Mouse (Mus musculus) 416B (cell line): ENCODE results near the gene Ptprn2.
"Not testable (repeated sequence)": the region's sequence is repeated elsewhere in the genome, so short reads cannot be mapped to it uniquely, and the experiment has no call there.

Experiments used
- DNase-seq: peaks from one replicate; pipeline ENCODE4 v3.0.0; 2011; ENCODE audit warnings: low read depth

Gene Ptprn2

DNA sequence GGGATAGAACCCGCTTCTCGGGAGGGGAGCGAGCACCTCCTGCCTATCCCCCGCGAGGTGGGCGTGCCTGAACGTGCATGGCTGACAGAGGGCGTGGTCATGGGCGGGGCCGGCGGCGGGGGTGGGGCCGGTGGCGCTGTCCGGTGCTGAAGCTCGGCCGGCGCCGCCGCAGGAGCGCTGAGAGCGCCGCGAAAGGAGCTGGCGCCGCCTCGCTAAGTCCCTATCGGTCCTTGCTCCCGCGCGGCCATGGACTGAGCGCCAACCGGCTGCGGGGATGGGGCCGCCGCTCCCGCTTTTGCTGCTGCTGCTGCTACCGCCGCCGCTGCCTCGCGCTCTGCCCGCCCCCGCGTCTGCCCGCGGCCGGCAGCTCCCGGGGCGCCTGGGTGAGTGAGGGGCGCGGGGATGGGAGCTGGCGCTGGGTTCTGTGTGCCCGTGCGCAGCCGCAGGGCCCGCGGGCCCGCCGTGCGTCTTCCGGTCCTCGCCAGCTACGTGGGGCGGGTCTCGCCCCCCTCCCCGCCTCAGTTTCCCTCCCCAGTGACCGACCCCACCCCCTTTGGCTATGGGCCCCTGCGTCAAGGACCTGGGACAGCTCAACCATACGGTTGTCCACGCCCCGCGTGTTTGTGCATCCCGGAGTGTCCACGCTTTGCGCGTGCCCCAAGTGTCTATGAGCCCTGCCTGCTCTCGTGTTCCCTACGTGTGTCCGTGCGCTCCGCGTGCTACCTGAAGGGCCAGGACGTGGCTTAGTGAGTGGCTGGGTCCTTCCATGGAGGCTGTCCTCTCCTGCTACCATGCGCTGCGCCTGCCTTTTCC is at the start of gene Ptprn2:
TSS of gene Ptprn2 (plus strand) at position 130 of the 813 bp plus-strand sequence.
- DNase-seq: no peak

DNA sequence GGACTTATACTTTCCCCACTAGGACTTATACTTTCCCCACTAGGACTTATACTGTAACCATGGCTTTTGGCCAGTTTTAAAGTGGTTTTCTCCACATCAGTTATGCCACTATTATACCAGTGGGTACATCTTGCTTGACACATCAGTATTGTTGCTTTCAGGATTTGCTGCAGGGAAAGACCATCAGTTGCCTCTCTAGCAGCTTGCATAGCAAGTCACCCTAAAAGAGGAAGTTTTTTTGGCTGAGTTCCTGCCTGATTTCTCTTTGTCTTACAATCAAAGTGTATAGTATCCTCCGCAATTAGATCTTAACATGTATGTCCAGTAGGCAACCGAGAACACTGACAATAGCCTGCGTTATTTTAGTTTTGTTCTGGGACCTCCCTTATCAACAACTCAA is 49.4 kb upstream of the Ptprn2 start:
- peak; percentile 31 for DNase-seq

DNA sequence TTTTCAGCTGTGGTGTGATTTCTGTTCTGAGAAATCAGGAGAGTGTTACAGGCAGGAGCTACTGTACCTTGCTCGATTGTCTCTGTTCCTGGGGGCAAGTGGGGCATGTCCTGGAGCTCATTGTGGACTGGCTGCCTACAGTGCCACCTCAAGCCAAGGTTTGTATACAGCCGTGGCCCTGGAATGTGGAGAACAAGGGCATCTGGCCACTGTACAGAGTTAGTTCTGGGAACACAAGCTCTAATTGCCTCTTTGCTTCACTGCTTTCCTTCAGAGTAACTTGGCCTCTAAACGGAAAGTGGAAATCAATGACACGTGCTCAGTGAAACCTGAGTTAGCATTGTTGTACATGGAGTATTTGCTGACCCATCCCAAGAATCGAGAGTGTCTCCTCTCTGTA is 46.9 kb upstream of the Ptprn2 start:
- no peak for DNase-seq

DNA sequence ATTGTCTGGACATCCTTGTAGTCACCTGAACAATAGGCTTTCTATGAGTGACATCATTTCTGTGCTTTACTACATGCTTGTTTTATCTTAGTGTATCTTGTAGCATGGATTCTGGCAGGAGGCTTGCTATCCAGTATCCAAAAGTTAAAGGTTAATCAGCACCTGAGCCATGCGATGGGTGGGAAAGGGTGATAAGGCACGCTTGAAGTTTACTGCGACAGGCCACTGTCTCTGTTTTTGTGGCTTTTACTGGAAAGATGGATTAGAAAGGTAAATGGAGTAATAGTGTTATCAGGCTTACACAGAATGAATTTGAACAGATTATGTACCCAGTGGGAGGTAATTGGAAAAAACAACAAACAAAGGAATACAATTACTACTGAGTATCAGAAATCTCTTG is 43.3 kb upstream of the Ptprn2 start:
- no peak for DNase-seq

DNA sequence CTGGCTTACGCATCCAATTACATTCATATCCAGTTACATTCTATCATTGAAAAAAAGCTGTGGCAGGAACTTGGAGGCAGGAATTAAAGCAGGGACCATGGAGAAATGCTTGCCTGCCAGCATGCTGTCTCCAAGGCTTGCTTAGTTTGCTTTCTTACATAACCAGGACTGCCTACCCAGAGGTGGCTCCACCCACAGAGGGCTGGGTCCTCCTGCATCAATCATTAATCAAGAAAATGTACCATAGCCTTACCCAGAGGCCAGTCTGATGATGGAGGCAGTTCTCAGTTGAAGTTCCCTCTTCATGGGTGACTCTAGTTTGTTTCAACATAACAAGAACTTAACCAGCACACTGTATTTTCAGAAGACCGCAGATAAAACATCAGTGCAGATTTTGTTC is 36.0 kb upstream of the Ptprn2 start:
- no peak for DNase-seq

DNA sequence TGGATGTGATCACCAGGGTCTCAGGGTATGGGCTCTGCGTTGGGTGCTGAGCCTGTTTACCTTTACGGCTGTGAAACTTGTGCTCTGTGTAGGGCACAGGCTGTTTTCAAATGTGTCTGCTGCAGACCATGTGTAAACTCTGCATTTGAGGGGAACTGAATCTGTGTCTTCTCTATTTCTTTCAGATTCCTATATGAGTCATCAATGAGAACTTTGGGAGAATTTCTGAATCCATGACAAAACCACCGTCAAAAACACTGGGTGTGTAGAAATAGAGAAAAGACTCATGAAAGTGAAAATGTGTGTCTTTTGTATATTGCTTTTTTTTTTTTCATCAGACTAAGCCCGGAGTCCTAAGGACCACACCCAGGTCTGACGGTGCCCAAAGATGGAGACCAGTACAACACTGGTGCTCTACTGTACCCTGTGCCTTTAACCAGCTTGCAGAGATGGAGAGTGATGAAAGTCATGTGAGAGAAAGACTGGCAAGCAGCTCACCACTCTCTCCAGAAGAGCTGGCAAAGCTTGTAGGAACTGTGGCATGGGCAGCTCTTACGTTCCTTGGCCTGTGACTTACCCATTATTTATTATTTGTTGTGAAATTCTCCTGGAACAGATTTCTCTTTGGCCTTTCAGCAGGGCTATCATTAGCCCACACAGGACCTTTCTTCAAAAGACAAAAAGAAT is 25.0 kb upstream of the Ptprn2 start:
- no peak for DNase-seq

DNA sequence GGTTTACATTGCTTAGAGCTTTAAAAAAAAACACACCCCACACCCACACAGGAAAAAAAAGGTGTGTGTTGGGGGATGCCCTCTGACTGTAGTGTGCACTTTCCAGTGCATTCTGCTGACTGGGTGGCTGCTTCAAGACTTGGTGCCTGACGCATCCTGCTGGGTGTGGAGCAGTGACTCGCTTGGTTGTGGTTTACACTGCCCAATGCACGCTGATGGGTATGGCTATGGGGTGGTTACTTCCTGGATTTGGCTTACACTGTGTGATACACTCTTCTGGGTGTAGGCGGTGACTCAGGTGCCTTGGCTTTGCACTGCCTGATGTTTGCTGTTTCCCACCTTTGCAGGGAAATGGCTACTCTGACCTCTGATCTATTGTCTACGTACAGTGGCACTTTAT is 18.5 kb upstream of the Ptprn2 start:
- DNase-seq: peak; percentile 70

DNA sequence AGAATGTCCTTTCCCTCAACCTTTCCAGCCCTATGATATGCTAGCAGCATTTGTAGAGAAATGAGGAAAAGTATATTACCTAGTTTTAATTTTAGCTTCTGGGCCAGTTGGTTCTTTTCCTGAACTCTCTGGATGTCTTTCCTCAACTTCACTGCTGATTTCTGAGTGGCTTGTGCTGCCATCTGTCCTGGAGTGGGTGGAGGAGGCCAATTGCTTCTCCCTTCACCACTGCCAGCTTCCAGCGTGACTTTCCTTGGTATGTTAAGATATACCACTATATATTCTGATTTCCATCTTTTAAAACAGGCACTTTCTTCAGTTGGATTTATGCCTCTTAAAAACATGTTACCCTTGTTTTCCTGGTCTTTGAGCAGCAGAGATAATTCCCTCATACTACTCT is 17.2 kb upstream of the Ptprn2 start:
- DNase-seq: no peak

DNA sequence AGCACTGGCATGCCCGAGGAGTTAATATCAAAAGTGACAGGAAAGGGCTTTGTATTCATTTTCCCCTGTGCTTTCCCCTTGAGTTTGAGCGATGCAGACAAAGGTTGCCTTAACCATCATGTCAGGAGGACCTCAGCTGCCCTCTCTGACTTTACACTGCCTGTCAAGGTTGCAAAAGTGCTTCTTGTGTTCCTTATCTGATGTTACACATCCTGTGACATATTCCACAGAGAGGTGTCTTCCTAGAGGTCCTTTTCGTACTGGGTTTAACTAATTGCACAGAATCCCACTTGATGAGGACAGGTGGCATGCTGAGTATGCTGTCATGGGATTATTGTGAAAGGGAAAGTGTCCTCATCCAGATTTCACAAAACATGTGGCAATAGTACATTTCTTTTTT is 16.4 kb upstream of the Ptprn2 start:
- peak; percentile 43 for DNase-seq

DNA sequence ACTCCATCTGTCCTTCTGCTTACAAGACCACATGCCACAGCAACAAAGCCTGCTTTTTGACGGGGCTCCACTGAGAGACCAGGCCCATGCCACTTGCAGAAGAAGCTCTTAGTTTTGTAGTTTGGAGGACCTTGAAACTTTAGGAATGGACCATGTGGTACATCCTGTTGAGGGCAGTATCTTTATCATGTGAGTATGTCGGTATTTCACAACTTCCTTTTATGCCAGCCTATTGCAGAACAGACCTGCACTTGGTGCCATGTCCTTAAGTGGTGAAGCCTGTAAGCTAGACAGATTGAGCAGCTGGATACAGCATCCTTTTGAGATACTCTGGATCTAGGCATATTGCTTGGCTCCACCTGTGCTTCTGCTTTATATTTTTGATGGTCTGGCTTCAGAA is 12.3 kb upstream of the Ptprn2 start:
- peak; percentile 73 for DNase-seq

DNA sequence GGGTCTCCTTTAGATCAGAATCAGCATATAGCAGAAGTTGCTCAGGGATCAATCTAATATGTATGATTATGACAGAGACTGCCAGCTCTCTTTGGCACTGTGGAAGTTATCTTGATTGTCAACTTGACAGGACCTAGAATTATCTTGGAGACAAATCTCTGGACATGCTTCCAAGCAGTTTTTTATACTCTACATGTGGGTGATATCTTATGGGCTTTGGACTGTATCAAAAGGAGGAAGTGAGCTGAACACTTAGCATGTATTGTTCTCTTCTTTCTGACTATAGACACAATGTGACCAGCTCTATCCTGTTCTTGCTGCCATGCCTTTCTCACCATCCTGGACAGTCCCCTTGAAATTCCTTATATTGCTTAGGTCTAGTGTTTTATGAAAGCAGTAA is 11.8 kb upstream of the Ptprn2 start:
- no peak for DNase-seq

DNA sequence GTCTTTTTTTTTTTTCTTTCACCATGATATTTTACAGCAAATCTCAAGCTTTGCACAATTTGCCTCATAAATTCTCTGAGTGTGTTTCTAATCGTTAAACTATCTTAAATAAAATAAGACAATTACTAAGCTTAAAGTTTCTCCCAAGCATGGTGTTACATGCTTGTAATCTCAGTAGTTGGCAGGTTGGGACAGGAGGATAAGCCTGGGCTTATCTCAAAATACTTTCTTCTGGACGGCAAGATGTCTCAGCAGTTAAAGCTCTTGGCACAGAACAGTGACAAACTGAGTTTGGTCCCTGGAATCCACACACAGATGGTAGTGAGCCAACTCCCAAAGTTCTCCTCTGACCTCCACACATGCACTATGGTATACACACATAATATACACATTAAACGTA is 10.8 kb upstream of the Ptprn2 start:
- DNase-seq: no peak

DNA sequence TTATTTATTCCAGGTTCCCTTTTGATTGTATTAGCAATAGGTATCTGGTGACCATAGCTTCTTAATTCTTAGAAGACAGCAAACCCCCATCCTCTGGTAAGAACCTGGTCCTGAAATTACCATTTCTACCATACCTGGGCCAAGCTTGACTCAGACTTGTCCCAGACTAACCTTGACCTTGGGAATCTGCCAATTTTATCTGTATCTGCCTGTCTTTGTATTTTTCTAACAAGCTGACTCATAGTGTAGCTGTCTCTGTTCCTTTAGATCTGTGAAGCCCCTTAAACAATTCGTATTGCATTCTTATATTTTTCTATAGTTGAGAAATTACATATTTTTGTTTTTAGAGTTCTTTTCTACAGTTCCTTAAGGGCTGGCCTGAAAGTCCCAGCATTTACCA is 6.7 kb upstream of the Ptprn2 start:
- DNase-seq: peak; percentile 9

DNA sequence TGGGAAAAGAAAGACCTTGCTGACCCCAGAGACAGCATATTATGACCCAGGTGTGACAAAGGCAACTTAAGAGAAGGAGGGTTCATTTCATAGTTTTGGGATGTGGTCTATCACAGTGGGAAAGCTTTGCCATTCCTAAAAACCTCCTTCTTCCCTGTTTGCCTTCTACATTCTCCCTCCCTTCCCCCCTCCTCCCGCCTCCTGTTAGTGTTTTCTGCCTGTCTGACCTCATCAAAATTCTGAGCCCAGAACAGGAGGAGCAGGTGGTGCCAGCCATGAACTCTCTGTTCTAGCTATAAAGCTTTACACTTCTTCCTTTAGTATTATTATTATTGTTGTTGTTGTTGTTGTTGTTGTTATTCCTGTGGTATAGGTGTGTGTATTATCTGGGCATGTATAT is 3.6 kb upstream of the Ptprn2 start:
- no peak for DNase-seq

DNA sequence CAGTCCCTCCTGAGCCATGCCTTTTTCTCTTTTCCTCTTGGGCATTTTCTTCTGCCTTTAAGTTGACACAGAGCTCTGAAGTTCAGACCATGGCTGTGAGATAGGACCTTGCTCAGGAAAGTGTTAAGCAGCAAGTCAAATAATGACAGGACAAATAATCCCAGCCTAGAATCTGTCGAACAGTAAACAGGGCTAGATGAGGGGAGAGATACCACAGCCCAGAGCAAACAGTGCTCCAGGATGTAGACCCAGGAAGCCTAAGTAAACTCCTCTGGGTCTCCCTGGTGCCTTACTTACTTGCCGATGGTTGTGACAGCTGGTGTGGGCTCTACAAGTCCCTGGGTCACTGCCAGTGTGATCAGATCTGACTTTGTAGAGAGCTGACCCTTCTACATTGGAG is 1.9 kb upstream of the Ptprn2 start:
- DNase-seq: no peak

DNA sequence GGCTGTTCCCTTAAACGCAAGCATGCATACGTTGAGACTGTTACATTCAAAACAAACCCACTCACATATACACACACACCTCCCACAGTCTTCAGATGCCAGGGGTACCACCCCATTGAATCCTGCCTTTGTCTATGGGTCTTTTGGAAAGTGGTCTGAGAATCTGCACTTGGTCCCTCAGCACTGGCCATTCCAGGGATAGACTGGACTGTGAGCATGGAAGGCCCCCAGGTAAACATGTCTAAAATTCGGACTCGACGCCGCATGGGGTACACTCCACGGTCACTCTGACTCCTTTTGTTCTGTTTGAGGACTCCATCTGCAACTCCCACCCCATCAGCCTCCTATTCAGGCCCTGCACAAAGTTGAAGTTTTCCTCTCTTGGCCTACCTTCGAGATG is 529 bp upstream of the Ptprn2 start:
- no peak for DNase-seq

DNA sequence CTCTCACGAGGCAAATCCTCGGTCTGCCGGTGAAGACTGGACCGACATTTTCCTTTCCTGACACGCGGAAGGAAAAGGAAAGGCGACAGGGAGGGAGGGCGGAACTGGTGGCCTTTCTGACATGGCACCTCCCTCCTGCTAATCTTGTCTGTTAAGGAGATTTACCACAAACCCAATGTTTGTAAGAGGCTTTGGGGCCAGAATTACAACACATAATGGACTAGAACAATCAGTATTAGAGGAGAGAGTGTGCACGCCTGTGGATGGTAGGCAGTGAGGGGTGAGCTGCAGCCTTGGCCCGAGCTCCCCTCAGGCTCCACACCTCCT is 847 bp downstream of the Ptprn2 start:
- no peak for DNase-seq

DNA sequence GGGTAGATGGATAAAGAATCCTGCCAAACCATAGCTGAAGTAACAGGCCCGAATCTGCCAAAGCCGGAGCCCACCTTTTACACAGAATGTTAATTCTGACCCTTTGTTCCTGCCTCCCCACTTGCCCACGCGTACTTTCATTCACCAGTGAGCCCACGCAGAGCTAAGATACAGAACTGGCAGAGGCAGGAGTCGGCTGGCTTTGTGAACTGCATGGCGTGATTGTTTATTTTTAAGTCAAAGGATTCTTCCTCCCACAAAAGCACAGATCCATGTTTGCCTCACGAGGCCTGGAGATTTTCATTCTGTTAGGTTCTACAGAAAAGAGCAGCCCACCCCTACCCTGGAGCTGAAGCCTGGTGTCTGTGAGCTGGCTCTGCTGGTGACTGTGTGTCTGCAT is 3.3 kb downstream of the Ptprn2 start:
- no peak for DNase-seq

DNA sequence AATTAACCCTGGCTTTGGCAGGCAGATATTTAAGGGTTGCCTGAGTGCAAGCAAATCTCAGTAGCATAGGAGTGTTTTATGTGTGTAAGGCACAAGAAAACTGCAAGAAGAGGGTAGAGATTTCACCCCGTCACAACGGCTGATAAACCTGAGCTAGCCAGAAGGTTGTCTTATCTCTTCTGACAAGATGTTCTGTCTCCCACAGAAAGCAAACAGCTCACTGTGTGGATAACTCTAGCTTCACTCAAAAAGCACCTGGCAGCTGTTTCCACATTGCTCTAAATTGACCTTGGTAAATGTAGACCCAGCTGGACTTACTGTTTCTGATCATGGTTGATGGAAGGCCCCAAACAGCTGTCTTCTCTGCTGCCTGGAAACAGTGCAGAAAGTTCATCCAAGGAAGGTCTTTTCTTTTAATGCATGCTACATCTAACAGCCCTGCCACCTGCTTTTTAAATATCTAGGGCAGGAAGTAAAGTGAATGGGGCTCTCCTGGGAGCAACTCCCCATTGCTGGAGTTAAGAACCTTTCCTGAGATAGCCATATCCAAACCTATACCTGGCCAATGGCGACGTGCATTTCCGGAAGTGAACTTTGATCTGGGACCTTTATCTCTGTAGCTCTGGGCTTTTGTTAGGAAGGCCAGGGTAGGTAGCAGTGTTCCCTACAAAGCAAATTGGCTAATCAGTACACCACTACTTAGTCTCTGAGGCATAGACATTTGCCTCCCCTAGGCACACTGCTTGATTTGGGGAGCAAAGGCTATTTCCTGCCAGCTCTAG is 5.2 kb downstream of the Ptprn2 start:
- DNase-seq: no peak

DNA sequence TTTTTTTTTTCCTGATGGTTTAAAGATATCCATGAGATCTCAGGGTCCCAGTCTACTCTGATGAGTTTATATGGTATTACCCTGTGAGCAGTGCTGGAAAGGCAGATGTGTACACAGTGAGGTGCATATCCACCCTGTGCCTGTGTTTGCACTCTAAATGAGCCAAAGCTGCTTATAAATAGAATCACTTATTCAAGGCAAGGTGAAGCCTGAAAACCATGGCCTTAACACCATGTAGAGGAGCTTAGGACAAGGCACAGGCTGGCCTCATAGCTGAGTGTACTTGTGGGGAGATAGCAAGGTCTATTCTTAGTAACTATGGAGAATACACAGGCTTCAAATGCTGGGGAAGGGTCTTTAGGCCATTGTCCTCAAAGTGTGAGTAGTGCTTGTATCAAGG is 13.1 kb downstream of the Ptprn2 start:
- no peak for DNase-seq

DNA sequence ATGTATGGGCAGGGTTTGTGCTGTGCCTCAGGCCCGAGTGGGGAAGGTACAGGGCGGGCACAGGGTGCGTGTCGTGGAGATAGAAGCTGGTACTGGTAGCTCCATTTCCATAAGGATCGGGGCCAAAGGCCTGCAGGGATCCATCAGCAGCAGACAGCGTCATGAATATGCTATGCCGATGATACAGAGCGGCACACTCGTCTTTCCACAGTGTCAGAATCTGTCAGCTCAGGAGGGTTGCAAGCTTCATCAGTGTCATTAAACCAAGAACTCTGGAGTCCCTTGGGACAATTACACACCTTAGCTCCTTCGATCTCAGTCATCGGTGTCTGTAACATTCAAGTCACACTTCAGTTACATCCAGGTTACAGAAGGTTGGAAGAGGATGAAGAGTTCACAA is 15.1 kb downstream of the Ptprn2 start:
- no peak for DNase-seq

DNA sequence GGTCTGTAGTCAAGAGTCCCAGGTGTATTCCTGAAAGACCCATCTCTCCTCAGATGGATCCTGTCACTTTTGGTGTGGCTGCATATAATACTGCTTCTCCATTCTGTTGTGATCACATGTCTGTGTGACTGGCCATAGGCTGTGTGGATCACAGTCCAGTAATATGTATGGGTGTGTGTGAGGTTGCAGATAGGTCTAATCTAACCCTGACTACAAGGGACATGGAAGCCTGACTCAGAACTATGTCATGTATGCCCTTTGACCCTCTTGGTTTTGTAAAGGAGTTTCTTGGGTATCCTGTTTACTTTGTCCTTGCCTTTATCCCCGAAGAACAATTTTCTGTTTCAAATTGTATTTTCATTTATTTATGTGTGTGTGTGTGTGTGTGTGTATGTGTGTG is 27.0 kb downstream of the Ptprn2 start:
- DNase-seq: no peak

DNA sequence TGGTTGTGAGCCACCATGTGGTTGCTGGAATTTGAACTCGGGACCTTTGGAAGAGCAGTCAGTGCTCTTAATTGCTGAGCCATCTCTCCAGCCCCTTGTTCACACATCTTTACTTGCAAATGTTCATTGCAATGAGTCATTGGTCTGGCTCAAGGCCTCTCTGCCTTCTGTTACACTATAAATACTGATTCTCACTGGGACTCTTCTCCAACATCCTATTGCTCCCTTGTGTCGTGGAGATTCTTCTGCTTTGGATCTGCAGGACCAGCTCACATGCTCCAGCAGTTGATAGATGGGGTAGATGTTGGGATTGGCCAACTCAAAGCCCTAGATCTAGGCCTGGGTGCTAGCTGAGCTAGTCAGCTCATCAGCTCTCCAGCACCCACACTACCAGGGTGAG is 28.3 kb downstream of the Ptprn2 start:
- not testable (repeated sequence) for DNase-seq
